Mouse (Mus musculus): Measurements from ENCODE around the gene Fbxw8. TPM values are rescaled to one million over a fixed set of nuclear protein-coding genes. Genes with fewer than 3 reads are reported as not detected.
A peak's percentile ranks its signal among the peaks of the same experiment; 100 is the strongest.

The Fbxw8 gene
- total and polyA plus RNA-seq, 2 experiments from 2014 or later = 16.5 to 49.7 TPM

GRCm38 (mm10) chr5:118033328-118033727 lies 121.9 kb downstream of the Fbxw8 start:
- ATAC-seq (ENCODE audit: insufficient read depth, low read depth) = no peak
- 6% methylated on average over 4 of the region's 4 CpGs for WGBS
- H3K4me3 ChIP-seq (ENCODE audit: low read depth, low read length) = no peak overlapping the region
- H3K4me1 ChIP-seq (ENCODE audit: control insufficient read depth, insufficient read depth) = 0 out of 2 replicates have a peak, but pooled peaks cover 2% of the 10 kb centered on the region
- H3K27me3 ChIP-seq (ENCODE audit: control insufficient read depth, insufficient read depth, low read length) = peaks cover 12% of the 10 kb centered on the region
- H3K9me3 ChIP-seq (replicated peaks; ENCODE audit: control insufficient read depth, low read length) = peaks cover 5% of the 10 kb centered on the region; the same call in 1 of the 2 replicates
- TF ChIP-seq EP300 (IDR thresholded peaks at IDR 0.05; ENCODE audit: low read depth) (no peak), CTCF (IDR thresholded peaks at IDR 0.05; ENCODE audit: low read depth) (no peak)
- no peaks in the 10 kb centered on the region for H3K36me3 ChIP-seq (replicated peaks; ENCODE audit: control insufficient read depth, insufficient read depth, low read length)
- no peak overlapping the region for H3K27ac ChIP-seq (ENCODE audit: low read depth)
- DNase-seq (ENCODE audit: low spot score) = no peak
- H3K9ac ChIP-seq (replicated peaks; ENCODE audit: low read depth, low read length) = no peak overlapping the region
- no peak overlapping the region for H3K4me2 ChIP-seq (ENCODE audit: low read depth, low read length)

- Histone ChIP-seq H3K36me3 (replicated peaks; ENCODE audit: control insufficient read depth, insufficient read depth, low read length) (no peaks in the 10 kb centered on the region), H3K4me3 (ENCODE audit: low read depth, low read length) (no peak overlapping the region), H3K4me2 (ENCODE audit: low read depth, low read length) (no peak overlapping the region), H3K4me1 (ENCODE audit: control insufficient read depth, insufficient read depth) (peaks cover 17% of the 10 kb centered on the region; the same call in 1 of the 2 replicates), H3K9me3 (replicated peaks; ENCODE audit: control insufficient read depth, low read length) (peaks cover 5% of the 10 kb centered on the region; the same call in 1 of the 2 replicates), H3K27ac (ENCODE audit: low read depth) (no peak overlapping the region), H3K27me3 (ENCODE audit: control insufficient read depth, insufficient read depth, low read length) (peaks cover 30% of the 10 kb centered on the region), H3K9ac (replicated peaks; ENCODE audit: low read depth, low read length) (no peak overlapping the region)
- no peak for DNase-seq (ENCODE audit: low spot score)
- TF ChIP-seq CTCF (IDR thresholded peaks at IDR 0.05; ENCODE audit: low read depth) = no peak
- TF ChIP-seq EP300 (IDR thresholded peaks at IDR 0.05; ENCODE audit: low read depth) = no peak
- ATAC-seq (ENCODE audit: insufficient read depth, low read depth) = no peak
- 60% methylated on average over 4 of the region's 4 CpGs for WGBS
Measured at GRCm38 (mm10) chr5:118031508-118031907, 123.8 kb downstream of the Fbxw8 start.

- no peak overlapping the region for H3K9ac ChIP-seq (replicated peaks; ENCODE audit: low read depth, low read length)
- ATAC-seq (ENCODE audit: insufficient read depth, low read depth) = no peak
- H3K27me3 ChIP-seq (ENCODE audit: control insufficient read depth, insufficient read depth, low read length) = peaks cover 33% of the 10 kb centered on the region
Measured at GRCm38 (mm10) chr5:118031059-118031458, 124.2 kb downstream of the Fbxw8 start.

GRCm38 (mm10) chr5:118030022-118030675 lies 125.1 kb downstream of the Fbxw8 start:
- Histone ChIP-seq H3K4me3 (ENCODE audit: low read depth, low read length) (no peak overlapping the region), H3K27ac (ENCODE audit: low read depth) (no peak overlapping the region), H3K9me3 (replicated peaks; ENCODE audit: control insufficient read depth, low read length) (peaks cover 3% of the 10 kb centered on the region; the same call in 1 of the 2 replicates), H3K9ac (replicated peaks; ENCODE audit: low read depth, low read length) (no peak overlapping the region), H3K27me3 (ENCODE audit: control insufficient read depth, insufficient read depth, low read length) (peaks cover 37% of the 10 kb centered on the region), H3K36me3 (replicated peaks; ENCODE audit: control insufficient read depth, insufficient read depth, low read length) (no peaks in the 10 kb centered on the region), H3K4me1 (ENCODE audit: control insufficient read depth, insufficient read depth) (peaks cover 17% of the 10 kb centered on the region; the same call in 1 of the 2 replicates), H3K4me2 (ENCODE audit: low read depth, low read length) (no peak overlapping the region)
- DNase-seq (ENCODE audit: low spot score) = no peak
- 84% methylated on average over 9 of the region's 9 CpGs for WGBS
- TF ChIP-seq EP300 (IDR thresholded peaks at IDR 0.05; ENCODE audit: low read depth) (no peak), CTCF (IDR thresholded peaks at IDR 0.05; ENCODE audit: low read depth) (no peak)
- no peak for ATAC-seq (ENCODE audit: insufficient read depth, low read depth)

More at GRCm38 (mm10) chr5:118031059-118031458, 124.2 kb downstream of the Fbxw8 start:
- H3K4me1 ChIP-seq (ENCODE audit: control insufficient read depth, insufficient read depth) = peaks cover 17% of the 10 kb centered on the region; the same call in 1 of the 2 replicates
- no peak for DNase-seq (ENCODE audit: low spot score)
- H3K9me3 ChIP-seq (replicated peaks; ENCODE audit: control insufficient read depth, low read length) = peaks cover 5% of the 10 kb centered on the region; the same call in 1 of the 2 replicates
- H3K27ac ChIP-seq (ENCODE audit: low read depth) = no peak overlapping the region
- H3K4me2 ChIP-seq (ENCODE audit: low read depth, low read length) = no peak overlapping the region
- H3K4me3 ChIP-seq (ENCODE audit: low read depth, low read length) = no peak overlapping the region
- H3K36me3 ChIP-seq (replicated peaks; ENCODE audit: control insufficient read depth, insufficient read depth, low read length) = no peaks in the 10 kb centered on the region
- TF ChIP-seq CTCF (IDR thresholded peaks at IDR 0.05; ENCODE audit: low read depth) = no peak
- no peak for TF ChIP-seq EP300 (IDR thresholded peaks at IDR 0.05; ENCODE audit: low read depth)
- 45% methylated on average over 5 of the region's 5 CpGs for WGBS

GRCm38 (mm10) chr5:118029420-118029819 lies 125.8 kb downstream of the Fbxw8 start:
- H3K4me1 ChIP-seq (ENCODE audit: control insufficient read depth, insufficient read depth) = peaks cover 17% of the 10 kb centered on the region; the same call in 1 of the 2 replicates
- ATAC-seq (ENCODE audit: insufficient read depth, low read depth) = no peak
- H3K36me3 ChIP-seq (replicated peaks; ENCODE audit: control insufficient read depth, insufficient read depth, low read length) = no peaks in the 10 kb centered on the region
- no peak overlapping the region for H3K9ac ChIP-seq (replicated peaks; ENCODE audit: low read depth, low read length)
- peak overlapping the region; percentile 53 for H3K4me3 ChIP-seq (ENCODE audit: low read depth, low read length)
- no peak for TF ChIP-seq EP300 (IDR thresholded peaks at IDR 0.05; ENCODE audit: low read depth)
- TF ChIP-seq CTCF (IDR thresholded peaks at IDR 0.05; ENCODE audit: low read depth) = no peak
- H3K27ac ChIP-seq (ENCODE audit: low read depth) = no peak overlapping the region
- no peak for DNase-seq (ENCODE audit: low spot score)
- peak overlapping the region; percentile 83 for H3K4me2 ChIP-seq (ENCODE audit: low read depth, low read length)
- no peaks in the 10 kb centered on the region for H3K9me3 ChIP-seq (replicated peaks; ENCODE audit: control insufficient read depth, low read length)
- H3K27me3 ChIP-seq (ENCODE audit: control insufficient read depth, insufficient read depth, low read length) = peaks cover 37% of the 10 kb centered on the region
- 2% methylated on average over 10 of the region's 10 CpGs for WGBS

Measured in heart, postnatal 0 days (tissue).